Mouse (Mus musculus) spleen, adult 2 months (tissue): ENCODE measurements at regions not wholly inside any gene's neighbourhood (a gene's known extent, or its start where the extent isn't known, plus 50 kb on each side); places are given as distances from the start of the nearest gene placed in this dataset.

Experiments used
- CTCF ChIP-seq: fragments of 200-500 bp; IDR thresholded peaks from 2 replicates; pipeline ENCODE4 v1.5.1; 2011; ENCODE audit warnings: mild to moderate bottlenecking, inconsistent platforms; ENCODE audit not compliant: insufficient read depth, insufficient read length, insufficient replicate concordance; ENCODE audit errors: extremely low read depth
- POLR2A ChIP-seq: fragments of 200-500 bp; IDR thresholded peaks from 2 replicates; pipeline ENCODE4 v1.6.1; 2011; ENCODE audit warnings: low read depth, low read length, inconsistent platforms

DNA sequence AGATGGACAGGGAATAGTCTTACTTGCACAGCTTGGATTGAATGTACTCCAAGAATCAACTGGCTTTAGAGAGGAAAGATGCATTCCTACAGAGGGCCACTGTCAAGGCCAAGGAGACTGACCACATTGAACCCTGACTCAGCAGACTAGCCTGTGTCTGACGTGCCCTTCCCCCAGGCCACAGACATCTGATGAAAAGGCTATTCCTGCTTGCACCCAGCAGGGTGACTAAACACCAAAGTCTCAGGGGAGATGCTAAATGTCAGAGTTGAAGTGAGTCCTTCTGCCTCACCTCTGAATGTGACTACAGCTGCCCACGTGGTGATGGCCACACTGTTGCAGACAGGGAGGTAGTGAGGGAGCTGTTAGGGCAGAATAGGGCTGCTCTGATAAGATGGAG lies 140.2 kb upstream of the Fggy start:
- no peak for TF ChIP-seq CTCF
- TF ChIP-seq POLR2A: no peak
